Mouse (Mus musculus): ENCODE data around the gene P2ry10. TPM values are rescaled to one million over a fixed set of nuclear protein-coding genes. Genes with fewer than 3 reads are reported as not detected.

Gene P2ry10
- polyA plus RNA-seq, 1 experiment from 2014 or later: not detected

DNA sequence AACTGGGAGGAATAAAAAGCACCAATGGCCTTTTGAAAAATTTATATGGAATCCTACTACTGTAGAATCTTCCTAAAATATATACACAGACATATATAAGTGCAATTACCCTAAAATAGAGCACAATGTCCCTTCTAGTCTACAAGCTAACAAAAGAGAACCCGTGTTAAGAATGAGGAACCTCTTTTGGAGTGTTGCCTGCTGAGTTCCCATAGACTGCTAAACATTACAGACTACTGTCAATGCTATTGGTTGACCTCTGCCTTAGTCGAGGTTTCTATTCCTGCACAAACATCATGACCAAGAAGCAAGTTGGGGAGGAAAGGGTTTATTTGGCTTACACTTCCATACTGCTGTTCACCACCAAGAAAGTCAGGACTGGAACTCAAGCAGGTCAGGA lies 55.6 kb downstream of the P2ry10 start:
- no peak for ATAC-seq (ENCODE audit: insufficient number of reproducible peaks, insufficient read depth, low FRiP score, low TSS enrichment, low read depth)
- 80% methylated on average over 2 of the region's 2 CpGs for WGBS

DNA sequence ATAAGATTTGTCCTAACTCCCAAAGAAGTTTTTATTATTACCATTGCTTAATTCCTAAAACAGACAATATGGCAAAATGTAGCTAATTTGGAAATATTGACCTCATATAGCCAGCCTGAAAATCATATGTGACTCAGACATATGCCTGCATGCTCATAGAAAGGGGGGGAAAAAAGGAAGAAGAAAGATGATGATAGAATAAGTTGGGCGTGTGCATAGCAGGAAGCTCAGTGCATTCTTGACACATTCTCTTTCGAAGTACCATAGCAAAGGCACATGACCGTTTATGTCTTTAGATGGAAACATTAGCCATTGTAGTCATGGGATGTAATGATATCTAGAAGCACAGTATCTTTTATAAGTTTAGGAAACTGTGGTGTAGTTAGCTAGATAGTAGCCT lies 60.4 kb downstream of the P2ry10 start, which contains the start of gene P2ry10b:
Gene P2ry10b, plus strand, starts transcription at position 247 of the 400 bp plus-strand sequence.
- WGBS: 79% methylated on average over 3 of the region's 3 CpGs
- Histone ChIP-seq H3K4me2 (no peak within 1 kb of the TSS), H3K27ac (0 out of 2 replicates have a peak within 1 kb of the TSS, but pooled peaks have one; percentile 41)

More for the DNA sequence above, 55.6 kb downstream of the P2ry10 start:
- Histone ChIP-seq H3K27ac (no peak overlapping the region), H3K4me2 (no peak overlapping the region), H3K36me3 (no peaks in the 10 kb centered on the region), H3K9ac (replicated peaks) (no peak overlapping the region), H3K4me1 (replicated peaks) (no peaks in the 10 kb centered on the region), H3K27me3 (no peaks in the 10 kb centered on the region), H3K9me3 (no peaks in the 10 kb centered on the region), H3K4me3 (replicated peaks) (no peak overlapping the region)

DNA sequence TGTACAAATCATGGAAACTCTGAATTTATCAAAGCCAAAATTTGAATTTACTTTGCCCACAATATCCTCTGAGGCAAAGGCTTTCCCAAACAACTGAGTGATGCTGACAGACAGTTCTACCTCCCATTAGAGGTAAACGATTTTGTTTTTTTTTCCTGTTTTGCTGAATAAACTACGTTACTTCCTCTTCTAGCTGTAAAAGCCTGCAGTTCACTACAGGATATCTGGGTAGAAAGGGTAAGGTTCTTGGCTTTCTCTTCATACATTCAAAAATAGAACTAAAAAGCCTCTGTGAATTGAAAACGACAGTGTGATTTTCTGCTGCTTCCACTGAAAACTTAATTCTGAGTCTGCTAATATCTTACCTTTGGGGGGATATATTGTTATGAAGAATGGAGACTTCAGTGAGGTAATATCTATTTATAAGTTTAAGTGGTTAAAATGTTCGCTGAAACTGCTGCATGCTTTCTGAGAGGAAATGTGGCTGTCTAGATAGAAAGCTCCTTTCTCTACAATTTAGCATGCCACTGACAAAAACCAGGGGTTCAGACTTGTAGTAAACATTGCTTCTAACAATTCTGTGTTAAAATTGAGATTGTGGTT lies 61.2 kb downstream of the P2ry10 start:
- Histone ChIP-seq H3K27ac (0 out of 2 replicates have a peak overlapping the region, but pooled peaks have one; percentile 41), H3K9ac (replicated peaks) (no peak overlapping the region), H3K27me3 (peaks cover 4% of the 10 kb centered on the region; the same call in 1 of the 2 replicates), H3K9me3 (no peaks in the 10 kb centered on the region), H3K4me1 (replicated peaks) (no peaks in the 10 kb centered on the region), H3K4me3 (replicated peaks) (no peak overlapping the region), H3K4me2 (no peak overlapping the region), H3K36me3 (no peaks in the 10 kb centered on the region)
- ATAC-seq (ENCODE audit: insufficient number of reproducible peaks, insufficient read depth, low FRiP score, low TSS enrichment, low read depth): no peak
- WGBS: 56% methylated on average over 4 of the region's 4 CpGs

More for the DNA sequence above, 60.4 kb downstream of the P2ry10 start, which contains the start of gene P2ry10b:
- no peaks in the 10 kb centered on the region for H3K9me3 ChIP-seq
- no peak within 1 kb of the TSS for H3K9ac ChIP-seq (replicated peaks)
- H3K27me3 ChIP-seq: peaks cover 4% of the 10 kb centered on the region; the same call in 1 of the 2 replicates
- no peaks in the 10 kb centered on the region for H3K36me3 ChIP-seq
- H3K4me1 ChIP-seq (replicated peaks): no peaks in the 10 kb centered on the region
- ATAC-seq (ENCODE audit: insufficient number of reproducible peaks, insufficient read depth, low FRiP score, low TSS enrichment, low read depth): no peak
- no peak within 1 kb of the TSS for H3K4me3 ChIP-seq (replicated peaks)

DNA sequence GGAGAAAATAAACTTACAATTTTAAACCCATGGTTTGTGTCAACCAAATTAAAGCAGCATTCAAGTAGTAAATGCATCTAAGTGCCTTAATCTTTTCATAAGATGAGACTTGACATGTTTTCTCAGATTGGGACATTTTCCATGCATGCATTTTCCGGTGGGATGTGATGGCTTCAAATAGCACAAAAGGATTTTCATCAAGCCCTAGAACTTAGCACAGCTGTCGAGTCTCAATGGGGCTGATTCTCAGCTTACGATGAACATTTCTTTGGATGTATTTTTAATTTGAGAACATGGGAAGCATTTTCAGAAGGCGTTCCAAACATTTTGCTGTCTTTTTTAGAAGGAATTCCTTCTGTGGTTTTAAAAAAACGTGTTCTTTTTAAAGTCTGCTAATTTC lies 61.7 kb downstream of the P2ry10 start:
- ATAC-seq (ENCODE audit: insufficient number of reproducible peaks, insufficient read depth, low FRiP score, low TSS enrichment, low read depth): no peak
- 54% methylated on average over 5 of the region's 5 CpGs for WGBS
- no peak overlapping the region for H3K4me2 ChIP-seq

DNA sequence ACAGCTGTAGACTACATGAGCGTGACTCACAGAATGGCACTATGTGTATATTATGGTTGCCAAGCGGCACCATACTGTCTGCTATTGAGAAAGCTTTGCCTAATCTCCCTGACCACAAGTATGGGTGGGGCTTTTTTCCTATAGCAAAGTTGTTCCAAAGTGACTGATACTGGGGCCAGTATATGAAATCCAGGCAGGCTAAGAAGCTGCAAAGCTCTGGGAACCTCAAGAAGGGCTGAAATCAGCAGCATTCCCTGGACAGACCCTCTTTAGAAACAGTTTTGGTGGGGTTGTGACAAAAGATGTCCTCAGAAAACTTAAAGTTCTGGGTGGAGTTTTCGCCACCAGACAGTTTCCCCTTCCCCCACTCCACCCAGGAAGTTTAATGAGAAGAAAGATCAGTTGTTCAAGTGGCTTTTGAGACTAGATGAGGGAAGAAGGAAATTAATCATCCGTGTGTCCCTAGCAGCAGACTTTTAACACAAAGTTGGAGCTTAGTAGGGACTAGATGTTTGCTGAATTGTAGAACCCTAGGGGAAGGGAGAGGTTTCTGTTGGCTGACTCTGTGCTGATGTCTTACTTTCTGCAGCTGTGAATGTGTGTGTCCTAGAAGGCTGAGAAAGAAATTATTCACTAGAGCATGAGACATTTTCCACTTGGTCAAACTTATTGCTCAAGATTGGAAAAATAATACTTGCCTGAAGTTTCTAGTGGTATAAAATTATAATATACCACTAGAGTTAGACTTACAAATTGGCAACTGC lies 62.6 kb downstream of the P2ry10 start:
- peak overlapping the region; percentile 69 for H3K27ac ChIP-seq
- H3K27me3 ChIP-seq: peaks cover 4% of the 10 kb centered on the region; the same call in 1 of the 2 replicates
- no peak overlapping the region for H3K9ac ChIP-seq (replicated peaks)
- no peak overlapping the region for H3K4me3 ChIP-seq (replicated peaks)
- 53% methylated on average over 4 of the region's 4 CpGs for WGBS
- H3K36me3 ChIP-seq: no peaks in the 10 kb centered on the region
- no peaks in the 10 kb centered on the region for H3K4me1 ChIP-seq (replicated peaks)
- ATAC-seq (ENCODE audit: insufficient number of reproducible peaks, insufficient read depth, low FRiP score, low TSS enrichment, low read depth): no peak; the same call in 1 of the 2 replicates
- no peak overlapping the region for H3K4me2 ChIP-seq
- H3K9me3 ChIP-seq: no peaks in the 10 kb centered on the region

More for the DNA sequence above, 61.7 kb downstream of the P2ry10 start:
- Histone ChIP-seq H3K4me1 (replicated peaks) (no peaks in the 10 kb centered on the region), H3K9me3 (no peaks in the 10 kb centered on the region), H3K27me3 (peaks cover 4% of the 10 kb centered on the region; the same call in 1 of the 2 replicates), H3K4me3 (replicated peaks) (no peak overlapping the region), H3K36me3 (no peaks in the 10 kb centered on the region), H3K27ac (0 out of 2 replicates have a peak overlapping the region, but pooled peaks have one; percentile 41), H3K9ac (replicated peaks) (no peak overlapping the region)

Other genes starting within 250 kb of the P2ry10 start
- 14.1 and 20.5 TPM in 2 replicates for gene Rtl3, start 247.8 kb upstream of the P2ry10 start, polyA plus RNA-seq (2016; fragmentation: Nextera tagmentation; extraction: Ambion mirVana)
- 33.7 and 34.3 TPM in 2 replicates for gene Lpar4, start 167.9 kb upstream of the P2ry10 start, polyA plus RNA-seq (2016; fragmentation: Nextera tagmentation; extraction: Ambion mirVana)
- 1.3 TPM in 2 replicates for gene P2ry10b, start 60.4 kb downstream of the P2ry10 start, polyA plus RNA-seq (2016; fragmentation: Nextera tagmentation; extraction: Ambion mirVana)
- not detected in 2 replicates for gene Gpr174, start 167.4 kb downstream of the P2ry10 start, polyA plus RNA-seq (2016; fragmentation: Nextera tagmentation; extraction: Ambion mirVana)

Measured in limb, embryonic 12.5 days (tissue).